Mouse (Mus musculus): Measurements from ENCODE around the gene Suds3. TPM values are rescaled to one million over a fixed set of nuclear protein-coding genes. Genes with fewer than 3 reads are reported as not detected.

Gene Suds3
- total RNA-seq, 1 experiment: 58.7 TPM

GRCm38 (mm10) chr5:117153527-117154091 is 37.7 kb upstream of the Suds3 start:
- Histone ChIP-seq H3K27ac (ENCODE audit: insufficient read depth, low read depth, low read length, poor library complexity, severe bottlenecking) (no peak overlapping the region), H3K4me3 (ENCODE audit: insufficient read depth in 1 of 2, low read depth in 1 of 2, low read length in 2 of 2, poor library complexity in 1 of 2, severe bottlenecking in 1 of 2) (no peak overlapping the region), H3K4me1 (ENCODE audit: control insufficient read depth in 2 of 2, insufficient read depth in 2 of 2, low read length in 2 of 2, poor library complexity in 1 of 2) (no peaks in the 10 kb centered on the region), H3K9me3 (ENCODE audit: control insufficient read depth, insufficient read depth, low read depth, low read length) (no peaks in the 10 kb centered on the region), H3K9ac (ENCODE audit: insufficient read depth, low read depth, low read length, poor library complexity, severe bottlenecking) (no peak overlapping the region), H3K36me3 (ENCODE audit: control insufficient read depth, insufficient read depth, low read length, poor library complexity, severe bottlenecking) (peaks cover 2% of the 10 kb centered on the region; the same call in 1 of the 2 replicates)
- no peak for DNase-seq (ENCODE audit: low read depth, low spot score)
- no peak for TF ChIP-seq CHD2 (IDR thresholded peaks at IDR 0.05; ENCODE audit: low read depth, low read length)
- no peak for TF ChIP-seq ZC3H11A (IDR thresholded peaks at IDR 0.05; ENCODE audit: borderline replicate concordance, low read depth, low read length)
- no peak for TF ChIP-seq ZNF384 (IDR thresholded peaks at IDR 0.05; ENCODE audit: low read depth, low read length)
- no peak for TF ChIP-seq HCFC1 (IDR thresholded peaks at IDR 0.05; ENCODE audit: borderline replicate concordance, insufficient read depth, low read length)
- TF ChIP-seq MAFK (IDR thresholded peaks at IDR 0.05; ENCODE audit: insufficient read depth, low read depth, low read length): no peak
- in situ Hi-C loops (cut with MboI; ENCODE audit: low sequenced_read_pairs in 2 of 2, unreplicated experiment in 2 of 2): no loop called here

- no peak for TF ChIP-seq ZNF384 (IDR thresholded peaks at IDR 0.05; ENCODE audit: low read depth, low read length)
- in situ Hi-C loops (cut with MboI; ENCODE audit: low sequenced_read_pairs in 2 of 2, unreplicated experiment in 2 of 2): no loop called here
These were observed 37.0 kb upstream of the Suds3 start for GRCm38 (mm10) chr5:117152944-117153343.

GRCm38 (mm10) chr5:117150068-117150467 is 34.2 kb upstream of the Suds3 start:
- no peaks in the 10 kb centered on the region for H3K4me1 ChIP-seq (ENCODE audit: control insufficient read depth in 2 of 2, insufficient read depth in 2 of 2, low read length in 2 of 2, poor library complexity in 1 of 2)
- H3K27ac ChIP-seq (ENCODE audit: insufficient read depth, low read depth, low read length, poor library complexity, severe bottlenecking): no peak overlapping the region
- H3K9me3 ChIP-seq (ENCODE audit: control insufficient read depth, insufficient read depth, low read depth, low read length): no peaks in the 10 kb centered on the region
- TF ChIP-seq MAFK (IDR thresholded peaks at IDR 0.05; ENCODE audit: insufficient read depth, low read depth, low read length) (no peak), ZC3H11A (IDR thresholded peaks at IDR 0.05; ENCODE audit: borderline replicate concordance, low read depth, low read length) (no peak), ZNF384 (IDR thresholded peaks at IDR 0.05; ENCODE audit: low read depth, low read length) (no peak), HCFC1 (IDR thresholded peaks at IDR 0.05; ENCODE audit: borderline replicate concordance, insufficient read depth, low read length) (no peak), CHD2 (IDR thresholded peaks at IDR 0.05; ENCODE audit: low read depth, low read length) (no peak)
- no peak overlapping the region for H3K9ac ChIP-seq (ENCODE audit: insufficient read depth, low read depth, low read length, poor library complexity, severe bottlenecking)
- no peak overlapping the region for H3K4me3 ChIP-seq (ENCODE audit: insufficient read depth in 1 of 2, low read depth in 1 of 2, low read length in 2 of 2, poor library complexity in 1 of 2, severe bottlenecking in 1 of 2)
- peaks cover 2% of the 10 kb centered on the region; the same call in 1 of the 2 replicates for H3K36me3 ChIP-seq (ENCODE audit: control insufficient read depth, insufficient read depth, low read length, poor library complexity, severe bottlenecking)
- in situ Hi-C loops (cut with MboI; ENCODE audit: low sequenced_read_pairs in 2 of 2, unreplicated experiment in 2 of 2): no loop called here
- DNase-seq (ENCODE audit: low read depth, low spot score): no peak

More at GRCm38 (mm10) chr5:117152944-117153343, 37.0 kb upstream of the Suds3 start:
- DNase-seq (ENCODE audit: low read depth, low spot score): no peak
- no peaks in the 10 kb centered on the region for H3K4me1 ChIP-seq (ENCODE audit: control insufficient read depth in 2 of 2, insufficient read depth in 2 of 2, low read length in 2 of 2, poor library complexity in 1 of 2)
- H3K9me3 ChIP-seq (ENCODE audit: control insufficient read depth, insufficient read depth, low read depth, low read length): no peaks in the 10 kb centered on the region
- H3K9ac ChIP-seq (ENCODE audit: insufficient read depth, low read depth, low read length, poor library complexity, severe bottlenecking): no peak overlapping the region
- H3K4me3 ChIP-seq (ENCODE audit: insufficient read depth in 1 of 2, low read depth in 1 of 2, low read length in 2 of 2, poor library complexity in 1 of 2, severe bottlenecking in 1 of 2): no peak overlapping the region
- H3K27ac ChIP-seq (ENCODE audit: insufficient read depth, low read depth, low read length, poor library complexity, severe bottlenecking): no peak overlapping the region
- peaks cover 2% of the 10 kb centered on the region; the same call in 1 of the 2 replicates for H3K36me3 ChIP-seq (ENCODE audit: control insufficient read depth, insufficient read depth, low read length, poor library complexity, severe bottlenecking)

GRCm38 (mm10) chr5:117149054-117149942 is 33.4 kb upstream of the Suds3 start:
- Histone ChIP-seq H3K9me3 (ENCODE audit: control insufficient read depth, insufficient read depth, low read depth, low read length) (no peaks in the 10 kb centered on the region), H3K36me3 (ENCODE audit: control insufficient read depth, insufficient read depth, low read length, poor library complexity, severe bottlenecking) (peaks cover 2% of the 10 kb centered on the region; the same call in 1 of the 2 replicates), H3K9ac (ENCODE audit: insufficient read depth, low read depth, low read length, poor library complexity, severe bottlenecking) (no peak overlapping the region), H3K4me1 (ENCODE audit: control insufficient read depth in 2 of 2, insufficient read depth in 2 of 2, low read length in 2 of 2, poor library complexity in 1 of 2) (peaks cover 0 to 3% of the 10 kb centered on the region in 2 experiments; a peak in 1 of 4 replicates), H3K27ac (ENCODE audit: insufficient read depth, low read depth, low read length, poor library complexity, severe bottlenecking) (no peak overlapping the region), H3K4me3 (ENCODE audit: insufficient read depth in 1 of 2, low read depth in 1 of 2, low read length in 2 of 2, poor library complexity in 1 of 2, severe bottlenecking in 1 of 2) (no peak overlapping the region)
- no peak for TF ChIP-seq ZC3H11A (IDR thresholded peaks at IDR 0.05; ENCODE audit: borderline replicate concordance, low read depth, low read length)
- TF ChIP-seq MAFK (IDR thresholded peaks at IDR 0.05; ENCODE audit: insufficient read depth, low read depth, low read length): no peak
- no peak for TF ChIP-seq CHD2 (IDR thresholded peaks at IDR 0.05; ENCODE audit: low read depth, low read length)
- no peak for TF ChIP-seq HCFC1 (IDR thresholded peaks at IDR 0.05; ENCODE audit: borderline replicate concordance, insufficient read depth, low read length)
- no peak for TF ChIP-seq ZNF384 (IDR thresholded peaks at IDR 0.05; ENCODE audit: low read depth, low read length)
- in situ Hi-C loops (cut with MboI; ENCODE audit: low sequenced_read_pairs in 2 of 2, unreplicated experiment in 2 of 2): no loop called here
- no peak for DNase-seq (ENCODE audit: low read depth, low spot score)
